Mouse (Mus musculus) lung, postnatal 0 days (tissue): ENCODE data around the gene Crabp1.

ENCODE experiments used
- CTCF ChIP-seq: IDR thresholded peaks from 2 replicates; pipeline ENCODE4 v1.5.1; 2016; ENCODE audit warnings: antibody characterized with exemption, mild to moderate bottlenecking
- EP300 ChIP-seq: IDR thresholded peaks from 2 replicates; pipeline ENCODE4 v1.6.1; 2016; ENCODE audit warnings: antibody characterized with exemption, mild to moderate bottlenecking, control low read depth

DNA sequence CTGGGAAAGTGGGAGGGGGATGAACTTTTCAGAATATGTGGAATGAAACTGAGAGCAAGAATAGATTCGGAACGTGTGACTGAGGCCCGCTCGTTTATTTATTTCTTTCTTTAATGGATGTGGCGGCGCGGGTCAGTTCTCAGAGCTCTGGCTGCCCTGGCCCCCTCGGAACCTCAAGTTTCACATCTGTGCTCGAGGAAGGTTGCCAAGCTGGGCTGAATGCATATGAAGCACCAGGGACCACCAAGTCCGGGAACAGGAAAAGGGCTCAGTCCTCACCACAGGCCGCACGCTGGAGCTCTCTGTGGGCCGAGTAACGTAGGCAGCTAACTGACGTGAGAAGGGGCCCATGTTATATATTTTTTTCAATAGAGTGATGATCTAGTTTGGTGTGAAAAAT, 18.0 kb downstream of the Crabp1 start:
- TF ChIP-seq CTCF: no peak
- TF ChIP-seq EP300: no peak
